Mouse (Mus musculus): ENCODE measurements at regions not wholly inside any gene's neighbourhood (a gene's known extent, or its start where the extent isn't known, plus 50 kb on each side); places are given as distances from the start of the nearest gene placed in this dataset.
A peak's percentile ranks its signal among the peaks of the same experiment; 100 is the strongest.

DNA sequence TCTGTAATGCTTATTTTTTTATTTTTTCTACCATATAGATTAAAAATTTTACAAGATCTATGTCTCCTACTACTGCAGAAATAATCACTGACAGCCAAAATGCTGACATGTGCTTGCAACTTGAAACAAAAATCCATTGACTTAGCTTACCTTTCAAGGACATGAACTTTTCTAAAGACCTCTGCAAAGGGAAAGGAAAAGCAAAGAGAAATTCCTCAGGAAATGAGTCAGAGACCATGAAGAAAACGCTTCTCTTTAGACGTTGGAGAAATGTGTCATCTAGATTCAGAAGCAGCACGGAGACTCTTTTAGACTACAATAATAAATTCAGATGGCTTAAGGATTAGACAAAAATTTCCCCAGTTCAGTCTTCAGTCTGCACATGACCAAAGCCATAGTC is 2188.6 kb upstream of the Tenm3 start:
- no peak for DNase-seq (ENCODE audit: low spot score)

DNA sequence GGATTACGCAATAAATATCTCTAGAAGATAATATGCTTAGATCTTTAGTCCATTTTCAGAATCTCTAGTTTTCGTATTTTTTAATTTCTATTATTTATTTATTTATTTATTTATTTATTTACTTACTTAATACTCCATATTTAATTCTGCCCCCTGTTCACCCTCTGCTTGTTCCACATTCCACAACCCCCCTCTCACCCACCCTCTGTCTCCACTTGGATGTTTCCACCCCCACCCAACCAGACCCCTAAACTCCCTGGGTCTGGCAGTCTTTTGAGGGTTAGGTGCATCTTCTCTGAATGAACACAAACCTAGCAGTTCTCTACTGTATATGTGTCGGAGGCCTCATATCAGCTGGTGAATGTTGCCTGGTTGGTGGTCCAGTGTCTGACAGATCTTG is 2166.8 kb upstream of the Tenm3 start:
- no peak for DNase-seq (ENCODE audit: low spot score)

DNA sequence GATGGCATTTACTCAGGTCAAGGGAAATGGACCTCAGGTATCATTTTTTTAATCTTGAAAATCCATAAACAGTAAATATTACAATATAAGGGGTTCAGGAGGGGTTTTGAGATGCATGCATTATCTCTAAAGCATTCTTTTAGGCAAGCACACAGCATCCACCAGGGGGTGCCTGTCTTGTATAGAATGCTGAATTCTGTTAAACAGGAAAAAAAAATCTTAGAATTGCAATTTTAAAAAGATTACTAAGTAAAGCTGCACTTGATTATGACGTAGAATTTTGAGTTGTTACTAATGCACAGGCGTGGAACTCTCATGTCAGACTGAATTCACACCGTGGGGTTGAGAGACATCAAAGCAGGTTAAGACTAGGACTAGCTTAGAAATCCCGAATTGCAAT is 2123.6 kb upstream of the Tenm3 start:
- no peak for DNase-seq (ENCODE audit: low spot score)

DNA sequence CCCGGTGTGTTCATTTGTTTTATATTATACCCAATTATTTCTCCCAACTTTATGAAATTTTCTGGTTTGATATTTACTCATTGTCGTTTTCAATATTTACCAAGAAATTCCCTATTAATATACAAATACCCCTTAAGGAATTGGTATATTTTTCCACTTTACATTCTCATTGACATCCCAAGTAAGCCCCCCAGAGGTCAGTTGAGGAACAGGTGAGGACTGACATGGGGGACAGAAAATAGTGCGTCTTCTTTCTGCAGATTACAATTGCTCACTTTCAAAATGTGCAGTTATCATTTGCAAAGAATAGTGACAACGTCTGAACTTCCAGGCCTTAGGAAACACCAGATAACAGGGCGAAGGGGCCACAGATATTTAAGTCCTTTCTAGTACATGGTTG is 2073.8 kb upstream of the Tenm3 start:
- DNase-seq (ENCODE audit: low spot score): no peak

DNA sequence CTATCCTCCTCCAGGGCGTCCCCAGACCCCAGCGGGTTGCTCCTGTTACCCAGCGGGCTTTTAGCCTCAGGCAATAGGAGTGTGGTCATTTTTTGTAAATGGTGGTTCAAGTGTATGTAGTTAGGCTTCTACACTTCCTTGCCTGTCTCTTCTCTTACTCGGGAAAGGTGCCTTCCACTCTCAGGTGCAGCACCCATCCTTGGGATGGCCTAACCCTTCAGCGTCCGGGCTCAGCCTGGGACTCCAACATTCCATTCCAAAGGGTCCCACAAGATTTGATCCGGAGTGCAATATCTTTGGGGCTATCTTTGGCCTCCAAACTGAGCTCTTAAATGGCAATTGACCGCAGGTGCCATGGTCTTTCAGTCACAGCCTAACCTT is 2073.0 kb upstream of the Tenm3 start:
- no peak for DNase-seq (ENCODE audit: low spot score)

DNA sequence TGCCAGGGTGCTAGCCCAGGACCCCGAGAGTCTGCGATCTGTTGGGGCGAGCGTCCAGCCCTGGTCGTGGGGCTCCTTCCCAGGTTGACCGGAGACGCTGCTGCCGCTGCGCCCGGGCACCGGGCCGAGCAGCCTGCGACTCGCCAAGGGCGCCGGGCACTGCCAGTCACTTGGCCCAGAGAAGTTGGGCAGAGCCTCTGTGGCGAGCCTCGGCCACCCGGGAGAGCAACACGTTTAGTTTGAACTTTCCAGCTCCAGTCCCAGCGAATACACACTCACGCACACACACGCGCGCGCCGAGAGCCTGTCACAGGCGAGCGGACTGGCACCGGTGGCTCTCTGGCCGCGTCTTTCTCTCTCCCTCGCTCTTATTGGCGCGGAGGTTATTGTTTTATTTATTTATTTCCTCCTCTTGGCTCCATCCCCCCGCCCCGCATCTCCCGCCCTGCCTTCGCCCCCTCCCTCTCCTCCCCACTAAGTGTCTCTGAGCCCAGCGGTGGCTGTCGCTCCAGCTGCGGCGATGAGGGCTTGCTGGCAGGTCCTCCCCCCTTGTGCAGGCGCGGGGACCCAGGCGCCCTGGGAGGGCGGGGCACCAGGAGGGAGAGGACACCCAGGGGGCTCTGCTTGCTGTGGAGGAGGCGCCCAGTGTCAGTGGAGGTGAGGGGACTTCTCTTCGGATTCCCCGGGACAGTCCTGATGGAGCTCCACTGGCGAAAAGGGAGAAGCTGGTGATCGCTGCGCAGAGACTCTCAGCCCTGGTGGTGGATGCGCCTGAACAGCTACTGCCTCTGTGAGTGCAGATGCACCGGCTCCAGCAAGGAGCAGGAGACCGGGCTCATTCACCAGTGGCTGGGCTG is 2072.4 kb upstream of the Tenm3 start:
- DNase-seq (ENCODE audit: low spot score): peak; percentile 42

DNA sequence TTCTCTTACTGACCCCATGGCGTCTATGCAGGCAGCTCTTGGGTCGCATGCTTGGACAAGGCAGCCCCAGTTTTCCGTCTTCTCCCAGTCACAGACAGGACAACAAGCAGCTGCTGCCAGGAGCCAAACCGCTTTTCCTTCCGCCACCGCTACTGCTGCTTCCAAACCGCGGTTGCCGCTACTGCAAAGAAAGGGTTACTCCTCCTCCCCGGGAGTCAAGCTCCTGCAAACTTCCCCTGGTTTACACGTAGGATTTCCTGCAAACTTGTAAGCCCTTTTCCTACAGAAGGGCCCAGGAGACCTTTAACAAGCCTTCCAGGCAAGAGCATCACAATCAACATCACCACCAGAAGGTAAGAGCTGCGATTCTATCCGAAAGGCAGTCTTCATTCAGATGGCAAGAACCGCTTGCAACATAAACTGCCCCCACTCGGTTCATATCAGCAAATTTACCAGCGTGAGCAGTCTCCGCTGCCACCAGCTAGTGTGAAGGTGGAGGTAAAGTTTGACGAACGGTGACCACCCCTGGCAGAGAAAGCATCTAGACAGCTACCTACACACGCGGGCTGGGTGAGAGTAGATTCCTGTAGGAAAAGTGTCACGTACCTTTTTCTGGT is 2071.6 kb upstream of the Tenm3 start:
- DNase-seq (ENCODE audit: low spot score): peak; percentile 37

DNA sequence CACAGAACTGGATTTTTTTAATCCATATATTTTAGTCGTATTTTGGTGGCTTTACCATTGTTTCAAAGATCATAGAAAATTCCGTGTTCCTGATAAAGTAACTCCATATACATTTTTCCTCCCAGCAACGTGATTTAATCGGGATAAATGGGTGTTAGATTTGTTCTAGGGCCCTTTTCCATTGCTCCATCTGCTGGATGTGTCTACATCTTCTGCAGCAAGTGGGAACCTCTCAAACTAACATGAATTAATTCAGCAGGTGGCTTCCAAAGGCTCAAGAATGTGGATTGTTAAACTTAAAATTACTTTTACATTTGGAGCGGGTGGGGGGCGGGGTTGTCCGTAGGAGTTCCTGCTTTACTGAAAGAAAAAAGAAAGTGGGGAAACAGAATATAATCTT is 2070.9 kb upstream of the Tenm3 start:
- no peak for DNase-seq (ENCODE audit: low spot score)

DNA sequence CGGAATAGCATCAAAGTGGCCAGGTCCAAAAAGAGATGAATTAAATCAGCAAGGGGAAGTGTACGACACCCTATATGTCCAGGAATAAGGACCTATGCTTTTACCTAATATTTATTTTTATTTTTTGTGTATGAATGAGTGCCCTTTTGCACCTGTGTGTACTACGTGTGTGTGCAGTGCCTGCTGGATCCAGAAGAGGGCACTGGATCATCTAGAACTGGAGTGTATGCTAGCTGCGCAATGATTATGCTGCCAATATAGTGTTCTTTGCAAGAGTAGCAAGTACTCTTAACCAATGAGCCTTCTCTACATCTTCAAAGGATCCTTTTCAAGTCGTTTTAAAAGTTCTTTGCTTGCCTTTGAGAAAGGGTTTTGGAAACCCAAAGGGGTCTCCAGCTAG is 2034.4 kb upstream of the Tenm3 start:
- DNase-seq (ENCODE audit: low spot score): no peak
